Mouse (Mus musculus) liver, postnatal 0 days (tissue): ENCODE results near the gene Fam217b. TPM values are rescaled to one million over a fixed set of nuclear protein-coding genes. Genes with fewer than 3 reads are reported as not detected.

Experiments used
- ATAC-seq: fragments of 200-750 bp; cut with Nextera tagmentation; 2 replicates; pipeline ENCODE4 v1.8.0; 2017; ENCODE audit warnings: mild to moderate bottlenecking, moderate library complexity
- DNase-seq: peaks from one replicate; pipeline ENCODE4 v3.0.0-alpha.2; 2016
- H3K27ac ChIP-seq: fragments of 300-500 bp; sonication (generic); 2 replicates; pipeline ENCODE4 v1.5.1; 2014; ENCODE audit warnings: antibody characterized with exemption, moderate library complexity, mild to moderate bottlenecking, low read depth
- H3K27me3 ChIP-seq: fragments of 300-500 bp; sonication (generic); 2 replicates; pipeline ENCODE4 v1.6.1; 2014; ENCODE audit warnings: low read length, control low read depth, mixed read lengths; ENCODE audit not compliant: insufficient read depth
- H3K36me3 ChIP-seq: fragments of 300-500 bp; sonication (generic); replicated peaks from 2 replicates; pipeline ENCODE4 v1.6.1; 2014; ENCODE audit warnings: mild to moderate bottlenecking, control low read depth, low read length, moderate library complexity, mixed read lengths; ENCODE audit not compliant: insufficient read depth
- H3K4me1 ChIP-seq: fragments of 300-500 bp; sonication (generic); 2 replicates; pipeline ENCODE4 v1.6.1; 2014; ENCODE audit warnings: antibody characterized with exemption, mild to moderate bottlenecking, control low read depth; ENCODE audit not compliant: insufficient read depth
- H3K4me2 ChIP-seq: fragments of 300-500 bp; sonication (generic); 2 replicates; pipeline ENCODE4 v1.6.1; 2014; ENCODE audit warnings: low read depth, mild to moderate bottlenecking, low read length, moderate library complexity, mixed read lengths
- H3K4me3 ChIP-seq: fragments of 300-500 bp; sonication (generic); 2 replicates; pipeline ENCODE4 v1.5.1; 2014; ENCODE audit warnings: low read depth, low read length
- H3K9ac ChIP-seq: fragments of 300-500 bp; sonication (generic); replicated peaks from 2 replicates; pipeline ENCODE4 v1.6.1; 2014; ENCODE audit warnings: mild to moderate bottlenecking, moderate library complexity
- H3K9me3 ChIP-seq: fragments of 300-500 bp; sonication (generic); 2 replicates; pipeline ENCODE4 v1.6.1; 2016; ENCODE audit warnings: mild to moderate bottlenecking, control low read depth, low read length, mixed read lengths
- CTCF ChIP-seq: sonication (generic); IDR thresholded peaks from 2 replicates; pipeline ENCODE4 v1.5.1; 2016; ENCODE audit warnings: antibody characterized with exemption, low read depth
- EP300 ChIP-seq: IDR thresholded peaks from 2 replicates; pipeline ENCODE4 v1.6.1; 2016; ENCODE audit warnings: antibody characterized with exemption, low read depth, mild to moderate bottlenecking
- WGBS: fragments of 180-500 bp; shearing (Covaris S2); extraction: QIAGEN DNeasy Blood & Tissue Kit; methylation state at CpG from one replicate; pipeline ENCODE4 v1.1.7; 2014; ENCODE audit not compliant: insufficient replicate concordance; 5-methylcytosine and 5-hydroxymethylcytosine counted together
- polyA plus RNA-seq: library from polyadenylated mRNA; unstranded; fragments of >200 nt; fragmentation: Nextera tagmentation; extraction: Ambion mirVana; gene quantifications from 2 replicates; pipeline ENCODE4 v1.2.1, GENCODE M21; 2015

The Fam217b gene
- polyA plus RNA-seq, 1 experiment from 2014 or later, result 1.3 TPM

DNA sequence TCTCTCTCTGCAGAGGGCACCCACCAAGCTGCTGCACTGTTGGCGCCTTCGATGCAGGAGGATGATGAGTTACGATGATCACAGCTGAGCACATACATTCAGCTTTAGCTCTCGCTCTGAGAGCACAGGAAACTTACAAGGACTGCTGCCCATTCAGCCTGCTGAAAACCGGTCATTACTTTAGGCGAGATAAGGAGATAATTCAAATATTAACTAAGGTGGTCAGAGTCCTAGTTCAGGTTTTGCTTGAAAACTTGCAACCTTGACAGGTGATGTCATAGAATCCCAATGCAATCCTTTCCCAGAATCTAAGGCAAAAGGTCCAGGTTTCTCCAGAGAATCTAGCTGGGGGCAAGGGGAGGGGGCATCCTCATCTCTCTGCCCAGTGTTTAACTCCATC is 15.1 kb downstream of the Fam217b start:
- H3K27me3 ChIP-seq, result no peaks in the 10 kb centered on the region
- H3K36me3 ChIP-seq, result no peaks in the 10 kb centered on the region
- H3K9me3 ChIP-seq, result no peaks in the 10 kb centered on the region
- H3K9ac ChIP-seq, result no peak overlapping the region
- 0 out of 2 replicates have a peak, but pooled peaks cover 3% of the 10 kb centered on the region for H3K4me1 ChIP-seq
- TF ChIP-seq EP300 (no peak), CTCF (no peak)
- no peak overlapping the region for H3K4me2 ChIP-seq
- no peak overlapping the region for H3K4me3 ChIP-seq
- no peak overlapping the region for H3K27ac ChIP-seq
- DNase-seq, result no peak
- ATAC-seq, result no peak
- 66% methylated on average over 6 of the region's 6 CpGs for WGBS

DNA sequence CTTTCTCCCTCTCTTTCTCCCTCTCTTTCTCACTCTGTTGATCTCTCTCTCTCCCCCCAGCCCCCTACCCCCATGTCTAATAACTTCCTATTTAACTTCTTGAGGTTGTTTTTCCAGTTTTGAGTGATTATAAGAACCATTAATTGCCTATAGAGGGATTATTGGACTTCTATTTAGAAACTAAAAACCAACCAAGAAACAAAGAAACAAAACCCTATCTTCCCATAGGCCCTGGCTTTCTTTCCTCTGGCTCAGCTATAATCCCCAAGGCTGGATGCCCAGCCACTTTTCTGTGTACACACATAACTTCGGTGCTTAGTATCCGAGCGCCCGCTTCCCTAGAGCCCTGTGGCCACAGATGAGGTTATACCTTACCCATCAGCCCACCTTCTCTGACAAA is 15.9 kb downstream of the Fam217b start, which contains the start of gene Cdh26:
Gene Cdh26, plus strand, starts transcription at position 301 of the 400 bp plus-strand sequence.
- WGBS, result 88% methylated on average over 4 of the region's 4 CpGs
- H3K27ac ChIP-seq, result no peak within 1 kb of the TSS
- 0 out of 2 replicates have a peak, but pooled peaks cover 3% of the 10 kb centered on the region for H3K4me1 ChIP-seq
- no peaks in the 10 kb centered on the region for H3K9me3 ChIP-seq
- TF ChIP-seq CTCF (no peak), EP300 (no peak)
- no peaks in the 10 kb centered on the region for H3K36me3 ChIP-seq
- H3K9ac ChIP-seq, result no peak within 1 kb of the TSS
- no peak for DNase-seq
- no peak within 1 kb of the TSS for H3K4me2 ChIP-seq
- no peak within 1 kb of the TSS for H3K4me3 ChIP-seq
- H3K27me3 ChIP-seq, result no peaks in the 10 kb centered on the region
- no peak for ATAC-seq

DNA sequence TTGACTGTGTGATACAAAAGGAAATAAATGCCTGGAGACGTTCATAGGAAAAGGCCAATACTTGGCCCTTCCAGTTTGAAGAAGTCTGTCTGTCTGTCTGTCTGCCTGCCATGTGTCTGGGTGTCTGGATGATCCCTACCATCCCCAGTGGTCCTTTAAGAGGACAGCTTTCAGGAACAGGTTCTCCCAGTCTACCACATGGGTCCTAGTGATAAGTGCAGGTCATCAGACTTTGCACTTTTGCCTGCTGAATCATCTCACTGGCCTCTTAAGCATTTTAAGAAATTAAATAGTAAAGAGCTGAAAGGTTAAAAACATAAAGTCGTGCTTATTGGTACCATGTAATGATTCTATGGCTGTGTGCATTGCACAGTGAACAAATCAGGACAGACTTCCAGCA is 19.2 kb downstream of the Fam217b start:
- Histone ChIP-seq H3K4me2 (no peak overlapping the region), H3K27ac (no peak overlapping the region), H3K4me3 (no peak overlapping the region), H3K4me1 (0 out of 2 replicates have a peak, but pooled peaks cover 3% of the 10 kb centered on the region), H3K27me3 (no peaks in the 10 kb centered on the region), H3K9me3 (no peaks in the 10 kb centered on the region), H3K9ac (no peak overlapping the region), H3K36me3 (no peaks in the 10 kb centered on the region)
- TF ChIP-seq EP300, result no peak
- TF ChIP-seq CTCF, result no peak
- ATAC-seq (no peak), DNase-seq (no peak)
- 49% methylated on average over 2 of the region's 2 CpGs for WGBS

DNA sequence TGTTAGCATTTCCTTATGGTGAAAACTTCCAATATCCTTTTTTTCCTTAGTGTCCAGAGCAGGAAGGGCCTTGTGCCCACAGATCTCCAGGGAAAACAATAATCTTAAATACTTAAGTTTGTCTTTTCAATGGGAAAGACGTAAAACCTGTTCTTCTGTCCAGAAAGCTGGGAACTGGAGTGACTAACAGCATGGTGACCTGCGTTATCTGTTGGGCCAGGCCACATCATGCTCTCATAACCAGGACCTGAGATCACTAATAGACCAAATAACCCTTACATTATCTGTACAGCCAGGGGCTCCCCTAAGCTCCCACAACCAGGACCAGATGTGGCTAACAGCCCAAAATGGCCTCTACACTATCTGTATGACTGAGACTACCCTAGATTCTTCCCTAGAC is 19.6 kb downstream of the Fam217b start:
- Histone ChIP-seq H3K9ac (no peak overlapping the region), H3K9me3 (no peaks in the 10 kb centered on the region), H3K27ac (no peak overlapping the region), H3K4me3 (no peak overlapping the region), H3K27me3 (no peaks in the 10 kb centered on the region), H3K36me3 (no peaks in the 10 kb centered on the region), H3K4me2 (no peak overlapping the region), H3K4me1 (0 out of 2 replicates have a peak, but pooled peaks cover 3% of the 10 kb centered on the region)
- ATAC-seq (no peak), DNase-seq (no peak)
- WGBS, result 81% methylated on average over 2 of the region's 2 CpGs
- no peak for TF ChIP-seq CTCF
- TF ChIP-seq EP300, result no peak

DNA sequence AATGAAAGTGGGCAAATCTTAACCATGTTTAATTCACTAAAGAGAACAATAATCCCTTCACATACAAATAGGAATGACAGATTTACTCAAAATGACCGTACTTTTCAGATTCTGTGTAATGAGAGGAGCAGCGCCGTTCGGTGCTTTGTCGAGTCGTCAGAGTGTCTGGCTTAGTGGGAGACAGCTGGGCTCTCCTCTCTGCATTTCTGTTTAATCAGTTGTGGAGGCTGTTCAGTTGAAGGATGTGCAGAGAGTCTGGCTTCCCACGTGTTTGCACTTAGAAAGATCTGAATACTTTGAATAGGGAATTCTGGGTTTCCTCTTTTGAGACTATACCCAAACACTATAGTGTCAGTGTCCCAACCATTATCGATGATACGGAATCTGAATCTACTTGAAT is 23.0 kb downstream of the Fam217b start:
- Histone ChIP-seq H3K4me1 (no peaks in the 10 kb centered on the region), H3K9ac (no peak overlapping the region), H3K4me2 (no peak overlapping the region), H3K27ac (no peak overlapping the region), H3K9me3 (no peaks in the 10 kb centered on the region), H3K36me3 (no peaks in the 10 kb centered on the region), H3K27me3 (no peaks in the 10 kb centered on the region), H3K4me3 (no peak overlapping the region)
- TF ChIP-seq EP300 (no peak), CTCF (no peak)
- DNase-seq (no peak), ATAC-seq (no peak)
- 72% methylated on average over 9 of the region's 9 CpGs for WGBS

DNA sequence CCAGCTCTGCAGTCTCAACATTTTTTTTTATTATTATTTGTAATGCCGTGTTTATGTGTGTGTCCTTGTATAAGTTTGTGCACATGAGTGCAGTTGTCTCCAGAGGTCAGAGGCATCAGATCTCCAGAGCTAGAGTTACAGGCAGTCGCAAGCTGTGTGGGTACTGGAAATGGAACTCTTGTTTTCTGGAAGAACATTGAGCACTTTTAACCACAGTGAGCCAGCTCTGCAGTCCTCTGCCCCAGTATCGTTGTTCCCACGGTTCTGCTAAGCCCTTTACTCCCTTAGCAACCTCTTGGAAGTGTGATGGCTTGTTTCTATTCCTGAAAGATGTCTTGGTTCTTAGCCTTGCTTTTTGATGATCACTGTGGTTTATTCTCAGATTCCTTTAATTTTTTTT is 35.1 kb downstream of the Fam217b start:
- no peak for DNase-seq
- TF ChIP-seq EP300, result no peak
- TF ChIP-seq CTCF, result no peak
- 79% methylated on average over 4 of the region's 4 CpGs for WGBS
- no peaks in the 10 kb centered on the region for H3K9me3 ChIP-seq
- no peak overlapping the region for H3K4me2 ChIP-seq
- H3K27me3 ChIP-seq, result no peaks in the 10 kb centered on the region
- H3K4me3 ChIP-seq, result no peak overlapping the region
- no peak overlapping the region for H3K27ac ChIP-seq
- no peak overlapping the region for H3K9ac ChIP-seq
- no peaks in the 10 kb centered on the region for H3K4me1 ChIP-seq
- no peaks in the 10 kb centered on the region for H3K36me3 ChIP-seq
- ATAC-seq, result no peak

DNA sequence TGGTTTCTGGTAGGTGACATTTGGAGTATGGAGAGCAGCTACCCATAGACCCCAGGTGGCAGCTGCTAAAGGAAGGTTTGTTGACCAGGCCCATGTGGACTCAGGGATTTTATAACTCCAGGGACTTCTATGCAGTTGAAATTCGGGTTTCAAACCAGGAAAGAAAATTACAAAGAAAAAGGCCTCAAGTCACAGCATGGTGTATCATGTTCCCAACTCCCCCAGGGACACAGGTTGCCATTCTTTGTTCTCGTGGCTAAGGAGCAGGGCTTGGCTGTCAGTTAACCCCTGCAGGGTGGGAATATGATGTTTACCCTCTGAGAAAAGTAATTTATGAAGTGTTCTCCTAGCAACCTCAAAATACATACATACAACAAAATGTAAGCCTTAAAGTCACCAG is 35.9 kb downstream of the Fam217b start:
- ATAC-seq (no peak), DNase-seq (no peak)
- WGBS, result 24% methylated on average over 2 of the region's 2 CpGs
- no peaks in the 10 kb centered on the region for H3K27me3 ChIP-seq
- no peaks in the 10 kb centered on the region for H3K9me3 ChIP-seq
- no peak overlapping the region for H3K4me3 ChIP-seq
- H3K36me3 ChIP-seq, result no peaks in the 10 kb centered on the region
- H3K4me2 ChIP-seq, result no peak overlapping the region
- no peak for TF ChIP-seq EP300
- no peak for TF ChIP-seq CTCF
- H3K4me1 ChIP-seq, result no peaks in the 10 kb centered on the region
- no peak overlapping the region for H3K27ac ChIP-seq
- no peak overlapping the region for H3K9ac ChIP-seq
